Mouse (Mus musculus) E14TG2a.4 (cell line): ENCODE results near the gene 4930426L09Rik.

ENCODE experiments used
- CTCF ChIP-seq: conservative IDR thresholded peaks from 2 replicates; pipeline ENCODE4 v1.5.1; 2014; ENCODE audit warnings: low read length
- NANOG ChIP-seq: IDR thresholded peaks from 2 replicates; pipeline ENCODE4 v1.6.1; 2014; ENCODE audit warnings: borderline replicate concordance, low read length, mixed read lengths

DNA sequence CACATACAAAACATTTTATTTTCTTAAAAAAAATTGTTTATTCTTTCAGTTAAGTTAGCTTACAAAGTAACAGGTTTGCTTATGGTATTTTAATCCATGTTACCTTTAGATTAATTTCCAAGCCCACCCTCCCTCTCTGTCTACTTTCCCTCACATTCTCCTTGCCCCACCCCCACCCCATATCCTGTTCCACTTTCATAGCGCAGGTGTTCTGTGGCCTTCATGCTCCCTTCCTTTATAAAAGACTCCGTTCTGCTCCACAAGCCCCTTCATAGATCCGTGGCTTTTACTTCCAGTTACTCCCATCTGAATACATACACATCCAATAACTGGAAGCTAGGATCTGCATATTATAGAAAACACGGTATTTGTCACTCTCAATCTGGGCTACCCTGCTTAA is 9.4 kb downstream of the 4930426L09Rik start:
- TF ChIP-seq CTCF = no peak
- TF ChIP-seq NANOG = no peak
